Mouse (Mus musculus): ENCODE data around the gene Jarid2. TPM values are rescaled to one million over a fixed set of nuclear protein-coding genes. Genes with fewer than 3 reads are reported as not detected.

Jarid2 gene
- total RNA-seq, 4 experiments from 2014 or later: 26.2 to 32.8 (median 31.4) TPM

DNA sequence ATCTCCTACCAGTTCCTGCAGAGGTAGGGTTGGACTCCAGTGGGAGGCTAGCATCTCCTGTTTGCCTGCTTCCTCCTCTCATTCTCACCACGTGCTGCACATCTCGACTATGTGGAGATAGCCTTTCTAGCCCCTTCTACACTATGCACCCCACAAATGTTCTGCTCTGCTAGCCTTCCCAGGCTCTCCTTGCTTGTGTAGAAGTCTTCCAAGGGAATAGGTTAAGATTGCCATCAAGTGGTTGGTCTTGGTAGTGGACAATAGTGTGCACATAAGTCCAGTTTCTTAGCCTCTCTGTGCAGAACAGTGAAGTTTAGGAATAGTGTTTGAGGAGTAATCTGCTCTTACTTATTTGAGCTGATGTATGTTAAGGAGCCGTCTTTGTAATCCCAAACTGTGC, 104.1 kb downstream of the Jarid2 start:
- DNase-seq (ENCODE audit: low spot score in 2 of 2): peak in 1 of 2 experiments; percentile 19

DNA sequence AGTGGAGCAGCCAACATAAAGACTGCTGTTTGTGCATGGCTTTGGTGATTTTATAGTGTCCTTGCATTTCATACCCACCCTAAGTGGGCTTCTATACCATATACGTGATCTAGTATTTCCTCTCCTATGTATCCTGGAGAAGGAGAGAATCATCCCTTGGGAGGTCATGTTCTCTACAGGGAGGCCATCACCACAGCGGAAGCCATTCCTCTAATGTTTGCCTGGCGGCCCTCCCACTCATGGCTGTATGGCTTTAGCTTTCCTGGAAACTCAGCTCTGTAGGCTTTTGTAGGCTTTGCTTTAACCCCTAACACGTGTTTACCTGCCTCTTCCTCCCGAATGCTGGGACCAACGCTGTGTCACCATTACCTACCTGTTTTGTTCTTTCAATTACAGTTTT, 108.2 kb downstream of the Jarid2 start:
- DNase-seq (ENCODE audit: low spot score in 2 of 2): no peak

DNA sequence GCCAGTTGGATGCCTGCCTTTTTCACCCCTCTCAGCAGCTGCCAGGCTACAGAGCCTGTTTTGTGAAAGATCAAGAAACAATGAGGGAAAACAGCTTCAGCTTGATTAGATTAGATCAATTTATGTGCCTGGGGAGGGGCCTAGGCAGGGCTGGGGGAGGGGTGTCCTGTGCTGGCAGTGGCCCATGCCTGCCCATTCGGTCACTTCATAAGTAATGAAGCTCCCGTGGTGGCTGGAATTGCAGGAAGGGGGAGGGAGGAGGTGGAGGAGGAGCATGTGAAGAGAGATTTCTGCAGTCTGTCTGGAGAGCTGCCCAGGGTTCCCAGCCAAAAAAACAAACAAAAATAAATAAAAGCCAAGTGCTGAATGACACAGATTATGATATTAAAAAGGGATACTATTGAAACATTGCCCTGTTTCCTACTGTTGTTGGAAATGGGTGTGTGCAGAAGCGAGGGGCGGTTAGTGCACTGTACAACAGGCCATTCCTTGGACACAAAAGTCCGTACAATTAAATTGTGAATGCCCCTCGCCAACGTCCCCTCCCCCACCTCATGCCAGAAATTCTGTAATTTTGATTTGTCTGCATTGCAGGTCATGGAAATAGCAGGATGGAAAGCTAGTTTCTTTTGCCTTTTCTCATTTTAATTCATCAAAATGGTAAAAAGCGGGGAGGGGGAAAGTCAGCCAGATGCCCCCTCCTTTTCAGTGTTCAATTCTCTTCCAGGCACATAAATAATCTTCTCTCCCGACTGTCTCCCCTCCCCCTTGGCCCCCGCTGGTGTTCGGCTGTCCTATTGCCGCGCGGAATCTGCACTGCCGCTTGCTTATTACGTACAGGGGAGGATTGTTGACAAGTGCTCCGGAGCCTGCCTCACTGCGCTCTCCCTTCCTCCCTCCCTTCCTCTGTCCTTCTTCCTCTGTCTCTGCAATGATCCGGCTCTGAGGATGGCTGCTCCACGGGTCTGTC, 110.9 kb downstream of the Jarid2 start:
- peak; percentile 72 to 74 for DNase-seq (ENCODE audit: low spot score in 2 of 2)

DNA sequence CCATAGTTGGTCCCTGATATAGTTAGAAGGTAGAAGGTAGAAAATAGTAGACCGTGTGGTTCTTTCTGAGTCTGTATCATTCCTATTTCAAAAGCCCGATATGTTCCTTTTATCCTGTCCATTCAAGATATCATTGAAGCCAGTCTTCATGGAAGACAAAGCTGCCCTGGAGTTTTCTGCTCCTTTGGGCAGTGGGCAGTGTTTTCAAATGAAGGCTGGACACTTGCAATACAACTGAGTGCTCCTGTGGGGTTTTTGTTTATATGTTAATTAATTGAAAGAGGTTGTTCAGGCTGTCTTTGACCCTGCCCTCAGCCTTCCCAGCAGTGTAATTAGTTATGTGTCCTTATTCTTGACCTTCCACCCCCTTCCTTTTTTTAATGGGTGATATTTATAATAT, 122.2 kb downstream of the Jarid2 start:
- no peak for DNase-seq (ENCODE audit: low spot score in 2 of 2)

DNA sequence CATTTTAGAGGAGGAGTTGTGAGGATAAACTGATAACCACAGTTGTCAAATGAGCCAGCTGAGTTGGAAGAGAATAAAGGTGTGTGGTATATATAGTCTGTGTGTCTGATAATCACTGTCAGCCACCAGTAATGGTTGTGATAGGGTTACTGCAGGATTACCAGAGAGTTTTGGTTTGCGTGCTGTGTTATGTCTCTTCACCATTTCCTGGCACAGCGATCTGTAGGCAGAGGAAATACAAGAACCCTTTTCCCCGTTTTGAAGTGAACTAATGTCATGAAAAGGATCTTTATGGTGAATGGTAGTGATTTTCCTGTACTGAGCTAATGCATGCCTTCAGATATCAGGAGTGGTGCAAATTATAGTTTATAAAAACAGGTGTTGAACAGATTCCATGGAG, 122.8 kb downstream of the Jarid2 start:
- DNase-seq (ENCODE audit: low spot score in 2 of 2): no peak

DNA sequence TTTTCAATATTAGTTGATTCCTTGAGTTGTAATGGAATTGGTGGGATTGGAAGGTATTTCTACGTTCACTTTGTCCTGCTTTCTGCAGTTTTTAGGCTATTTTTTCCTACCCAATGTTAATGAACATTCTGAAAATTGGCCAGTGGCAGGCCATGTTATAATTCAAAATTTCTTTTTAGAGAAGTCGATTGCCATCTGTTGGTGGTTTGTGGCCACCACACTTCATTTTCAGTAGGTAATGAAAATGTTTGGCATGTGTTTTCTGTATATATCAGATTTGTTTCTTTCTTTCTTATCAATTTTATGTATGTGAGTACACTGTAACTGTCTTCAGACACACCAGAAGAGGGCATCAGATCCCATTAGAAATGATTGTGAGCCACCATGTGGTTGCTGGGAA, 136.3 kb downstream of the Jarid2 start:
- no peak for DNase-seq (ENCODE audit: low spot score in 2 of 2)

DNA sequence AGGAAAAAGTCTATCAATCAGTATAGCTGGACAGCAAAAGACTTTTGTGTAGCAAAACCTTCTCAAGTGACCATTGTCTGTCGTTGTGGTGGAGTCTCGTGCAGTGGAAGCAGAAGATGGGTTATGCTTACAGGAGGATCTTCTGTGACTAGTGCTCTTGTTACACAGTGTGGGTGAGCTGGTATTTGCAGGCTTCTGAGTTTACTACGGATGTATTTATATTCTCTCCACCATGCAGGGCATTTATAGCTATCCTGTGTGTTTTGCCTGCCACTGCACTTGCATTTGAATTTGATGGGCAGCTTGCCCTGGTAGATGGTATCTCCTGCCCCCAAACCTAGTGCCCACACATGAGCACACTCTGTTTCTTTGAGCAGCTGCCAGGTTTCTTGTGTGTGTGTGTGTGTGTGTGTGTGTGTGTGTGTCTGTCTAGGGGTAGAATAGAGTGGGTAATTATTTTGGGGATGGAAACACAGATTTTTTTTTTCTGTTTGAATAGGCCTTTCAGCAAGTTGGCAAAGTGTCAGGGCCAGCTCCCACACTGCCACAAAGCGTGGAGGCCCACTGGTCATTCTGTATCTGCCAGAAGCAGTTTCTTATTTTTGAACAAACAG, 138.9 kb downstream of the Jarid2 start:
- DNase-seq (ENCODE audit: low spot score in 2 of 2): peak; percentile 30 to 46

DNA sequence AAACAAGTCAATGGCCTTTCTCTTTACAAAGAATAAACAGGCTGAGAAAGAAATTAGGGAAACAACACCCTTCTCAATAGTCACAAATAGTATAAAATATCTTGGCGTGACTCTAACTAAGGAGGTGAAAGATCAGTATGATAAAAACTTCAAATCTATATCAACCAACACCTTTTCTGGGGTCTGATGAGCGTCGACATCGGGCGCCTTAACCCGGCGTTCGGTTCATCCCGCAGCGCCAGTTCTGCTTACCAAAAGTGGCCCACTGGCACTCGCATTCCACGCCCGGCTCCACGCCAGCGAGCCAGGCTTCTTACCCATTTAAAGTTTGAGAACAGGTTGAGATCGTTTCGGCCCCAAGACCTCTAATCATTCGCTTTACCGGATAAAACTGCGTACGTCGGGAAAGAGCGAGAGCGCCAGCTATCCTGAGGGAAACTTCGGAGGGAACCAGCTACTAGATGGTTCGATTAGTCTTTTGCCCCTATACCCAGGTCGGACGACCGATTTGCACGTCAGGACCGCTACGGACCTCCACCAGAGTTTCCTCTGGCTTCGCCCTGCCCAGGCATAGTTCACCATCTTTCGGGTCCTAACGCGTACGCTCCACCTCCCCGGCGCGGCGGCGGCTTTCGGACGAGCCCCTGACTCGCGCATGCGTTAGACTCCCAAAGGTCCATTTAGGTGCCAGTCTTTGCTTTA, 140.3 kb downstream of the Jarid2 start:
- DNase-seq (ENCODE audit: low spot score in 2 of 2): peak; percentile 92 to 99

DNA sequence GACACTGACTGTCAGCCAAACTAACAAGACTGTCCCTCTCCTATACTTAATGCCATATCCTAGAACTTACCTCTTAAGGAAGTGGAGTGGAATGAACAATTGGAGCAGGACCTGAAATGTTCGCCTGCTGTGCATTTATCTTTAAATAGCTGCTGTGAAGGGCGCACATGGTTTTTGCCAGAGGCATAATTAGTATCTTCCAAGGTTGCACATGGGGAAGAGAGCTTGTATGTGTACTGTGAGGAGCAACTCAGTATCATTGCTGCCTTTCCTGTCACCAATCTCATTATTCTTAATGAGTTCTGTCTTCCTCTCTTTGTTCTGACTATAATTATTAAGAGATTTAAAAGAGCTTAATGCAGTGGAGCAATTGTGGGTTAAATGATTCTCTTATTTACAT, 147.5 kb downstream of the Jarid2 start:
- no peak for DNase-seq (ENCODE audit: low spot score in 2 of 2)

DNA sequence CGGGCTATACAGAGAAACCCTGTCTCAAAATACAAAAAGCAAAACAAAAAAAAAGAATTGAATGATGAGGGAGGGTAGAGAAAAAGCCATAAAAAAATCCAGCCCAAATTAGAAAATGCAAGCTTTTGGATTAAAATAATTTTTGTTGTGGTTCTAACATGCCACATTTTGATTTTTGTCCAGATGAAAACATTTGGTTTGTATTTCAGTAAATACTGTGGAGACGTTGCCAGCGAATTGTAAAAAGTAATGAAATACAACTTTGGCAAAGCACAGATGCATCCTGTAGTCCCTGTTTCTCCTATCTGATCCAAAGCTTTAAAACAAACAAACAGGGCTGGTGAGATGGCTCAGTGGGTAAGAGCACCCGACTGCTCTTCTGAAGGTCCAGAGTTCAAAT, 151.7 kb downstream of the Jarid2 start:
- no peak for DNase-seq (ENCODE audit: low spot score in 2 of 2)

DNA sequence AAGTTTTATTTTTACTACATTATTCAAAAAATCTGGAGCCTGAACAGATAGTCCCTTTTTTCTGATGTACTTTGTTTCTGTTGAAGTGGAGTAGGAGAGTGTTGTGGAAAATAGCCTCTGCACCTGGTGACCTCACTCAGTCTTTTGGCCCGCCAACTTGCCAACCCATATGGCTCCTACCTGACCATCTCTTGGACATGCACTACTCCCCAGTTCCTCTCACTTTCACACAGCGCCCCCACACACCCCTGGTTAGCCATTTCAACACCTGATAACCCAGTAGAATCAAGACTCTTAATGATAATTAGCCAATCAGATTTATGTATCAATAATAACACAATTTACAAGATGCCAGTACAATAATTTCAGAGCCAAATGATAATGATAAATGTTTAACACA, 156.9 kb downstream of the Jarid2 start:
- DNase-seq (ENCODE audit: low spot score in 2 of 2): no peak

DNA sequence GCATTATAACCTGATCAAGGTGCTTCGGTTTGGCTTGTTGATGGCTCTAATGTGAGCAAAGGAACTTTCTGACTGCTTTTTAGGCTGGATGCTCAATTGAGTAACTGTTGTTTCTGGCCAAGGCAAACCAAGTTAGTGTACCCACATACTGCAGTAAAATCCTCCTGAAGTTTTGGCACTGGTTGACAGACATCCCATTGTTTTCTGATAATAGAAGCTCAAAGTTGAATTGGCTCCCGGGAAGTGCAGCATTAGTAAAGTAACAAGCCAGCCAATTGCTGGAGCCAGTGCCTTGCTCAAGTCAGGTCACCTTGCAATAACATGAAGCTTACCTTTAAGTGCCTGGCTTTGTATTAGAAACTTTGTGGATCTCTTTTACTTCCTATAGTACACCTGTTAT, 161.3 kb downstream of the Jarid2 start:
- no peak for DNase-seq (ENCODE audit: low spot score in 2 of 2)

DNA sequence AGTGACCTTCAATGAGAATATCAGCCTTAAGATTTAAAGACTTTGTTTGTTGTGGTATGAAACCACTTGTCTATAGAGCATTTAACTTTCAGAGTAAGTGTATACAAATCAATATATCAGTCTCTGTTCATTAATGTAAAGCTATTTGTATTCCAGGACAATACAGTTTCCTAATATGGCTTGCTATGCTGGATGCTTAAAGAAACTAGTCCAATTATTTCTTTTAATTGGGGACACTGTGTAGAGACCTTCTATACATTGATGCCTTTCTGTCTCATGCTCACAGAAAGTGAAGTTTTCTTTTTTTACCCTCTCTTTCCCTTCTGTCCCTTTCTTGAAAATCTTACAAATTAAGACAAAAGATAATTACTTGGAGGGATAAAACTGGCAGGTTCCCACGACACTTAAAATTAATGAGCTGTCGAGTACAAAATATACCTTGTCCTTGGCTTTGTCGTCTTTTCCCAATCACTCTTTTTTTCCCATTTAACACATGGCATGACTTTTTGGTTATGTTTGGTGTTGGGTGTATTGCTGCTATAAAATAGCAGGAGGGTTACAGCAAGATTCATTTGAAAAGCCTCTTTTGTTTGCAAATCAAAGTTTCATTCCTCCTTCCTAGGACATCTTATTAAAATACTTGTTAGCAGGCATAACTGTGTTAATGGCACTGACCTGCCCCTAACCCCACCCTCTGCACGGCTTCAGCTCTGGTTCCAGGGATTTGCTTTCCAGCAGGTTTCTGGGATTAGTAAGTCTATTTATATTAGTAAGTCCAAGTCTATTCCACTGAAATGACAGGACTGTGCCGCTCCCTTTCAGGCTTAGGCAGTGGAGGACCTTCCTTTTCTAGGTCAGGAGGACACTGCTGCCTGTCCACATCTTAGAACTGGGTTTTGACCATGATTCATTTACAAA, 162.8 kb downstream of the Jarid2 start:
- DNase-seq (ENCODE audit: low spot score in 2 of 2): no peak

DNA sequence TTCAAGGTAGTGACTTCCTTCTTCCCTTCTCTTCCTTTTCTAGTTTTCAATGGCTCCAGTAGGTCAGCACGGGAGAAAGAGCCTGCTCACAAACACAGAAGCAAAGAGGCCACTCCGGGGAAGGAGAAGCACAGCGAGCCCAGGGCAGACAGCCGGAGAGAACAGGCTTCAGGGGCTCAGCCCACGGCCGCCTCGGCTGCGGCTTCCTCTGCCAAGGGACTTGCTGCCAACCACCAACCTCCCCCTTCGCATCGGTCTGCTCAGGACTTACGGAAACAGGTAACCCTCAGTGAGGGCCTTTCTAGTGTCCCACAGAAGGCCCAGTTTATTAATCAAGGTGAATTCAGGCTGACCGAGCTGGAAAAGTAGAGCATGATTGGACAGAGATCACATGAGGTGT, 166.9 kb downstream of the Jarid2 start:
- DNase-seq (ENCODE audit: low spot score in 2 of 2): no peak

DNA sequence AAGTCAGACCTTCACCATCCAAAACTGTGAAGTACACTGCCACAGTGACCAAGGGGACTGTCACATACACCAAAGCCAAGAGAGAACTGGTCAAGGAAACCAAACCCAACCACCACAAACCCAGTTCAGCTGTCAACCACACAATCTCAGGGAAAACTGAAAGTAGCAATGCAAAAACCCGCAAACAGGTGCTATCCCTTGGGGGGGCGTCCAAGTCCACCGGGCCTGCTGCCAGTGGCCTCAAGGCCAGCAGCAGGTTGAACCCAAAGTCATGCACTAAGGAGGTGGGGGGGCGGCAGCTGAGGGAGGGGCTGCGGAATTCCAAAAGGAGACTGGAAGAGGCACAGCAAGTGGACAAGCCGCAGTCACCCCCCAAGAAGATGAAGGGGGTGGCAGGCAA, 173.0 kb downstream of the Jarid2 start:
- DNase-seq (ENCODE audit: low spot score in 2 of 2): no peak

DNA sequence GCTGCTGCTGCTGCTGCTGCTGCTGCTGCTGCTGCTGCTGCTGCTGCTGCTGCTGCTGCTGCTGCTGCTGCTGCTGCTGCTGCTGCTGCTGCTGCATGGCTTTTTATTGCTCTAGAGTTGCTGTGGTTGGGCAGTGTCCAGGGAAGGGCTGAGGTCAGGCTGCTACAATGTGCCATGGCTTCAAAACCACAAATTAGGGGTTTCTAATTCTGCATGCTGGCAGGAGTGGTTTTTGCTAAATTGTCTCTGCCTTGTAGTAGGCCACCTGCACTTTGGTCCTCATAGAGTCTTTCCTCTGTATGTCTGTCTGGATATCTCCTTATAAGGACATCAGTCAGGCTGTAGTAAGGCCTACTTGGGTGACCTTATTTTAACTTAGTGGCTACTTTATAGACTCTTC, 174.1 kb downstream of the Jarid2 start:
- DNase-seq (ENCODE audit: low spot score in 2 of 2): no peak

DNA sequence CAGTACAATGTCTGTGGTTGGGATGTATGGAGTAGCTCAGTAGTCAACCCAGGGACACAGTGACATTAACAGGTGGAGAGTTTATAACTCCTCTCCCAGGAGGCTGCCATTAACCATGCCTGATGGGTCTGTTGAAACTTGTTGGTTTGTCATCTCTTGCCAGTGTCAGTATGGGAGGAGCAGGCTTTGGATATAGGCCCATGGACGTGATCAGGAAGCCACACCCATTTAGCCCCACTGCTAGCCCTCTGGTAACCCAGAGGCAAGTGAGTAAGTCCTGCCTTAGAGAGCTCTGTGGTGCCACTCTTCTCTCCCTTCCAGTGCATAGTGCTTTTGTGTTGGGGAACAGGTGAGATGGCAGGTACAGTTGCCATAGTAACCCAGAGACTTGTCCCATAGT, 175.0 kb downstream of the Jarid2 start:
- DNase-seq (ENCODE audit: low spot score in 2 of 2): no peak

DNA sequence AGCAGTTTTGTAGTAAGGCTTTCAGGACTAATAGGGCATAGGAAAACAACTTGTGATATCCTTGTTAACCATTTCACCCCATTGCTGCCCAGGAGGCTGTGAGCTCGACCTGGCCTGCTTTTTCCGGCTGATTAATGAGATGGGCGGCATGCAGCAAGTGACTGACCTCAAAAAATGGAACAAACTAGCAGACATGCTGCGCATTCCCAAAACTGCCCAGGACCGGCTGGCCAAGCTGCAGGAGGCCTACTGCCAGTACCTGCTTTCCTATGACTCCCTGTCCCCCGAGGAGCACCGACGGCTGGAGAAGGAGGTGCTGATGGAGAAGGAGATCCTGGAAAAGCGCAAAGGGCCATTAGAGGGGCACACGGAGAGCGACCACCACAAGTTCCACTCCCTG, 176.9 kb downstream of the Jarid2 start:
- DNase-seq (ENCODE audit: low spot score in 2 of 2): no peak

DNA sequence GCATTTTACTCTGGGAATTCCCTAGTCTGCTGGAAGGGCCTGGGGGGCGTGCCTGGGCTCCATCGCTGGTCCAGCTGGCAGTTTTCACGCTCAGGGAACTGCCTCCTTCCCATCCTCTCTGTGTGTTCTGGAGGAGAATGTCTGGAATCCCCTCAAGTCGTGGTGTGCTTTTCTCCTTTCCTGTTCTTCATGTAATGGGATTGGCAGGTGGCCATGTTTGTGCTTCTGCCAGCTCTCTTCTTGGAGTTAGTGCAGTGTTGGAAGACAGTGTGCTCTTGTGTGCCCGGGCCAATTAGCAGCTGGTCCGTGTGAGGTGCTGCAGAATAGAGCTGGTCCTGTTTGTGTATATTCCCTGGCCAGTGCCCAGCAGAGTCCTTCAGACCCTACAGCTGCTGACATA, 178.4 kb downstream of the Jarid2 start:
- peak; percentile 94 to 95 for DNase-seq (ENCODE audit: low spot score in 2 of 2)

DNA sequence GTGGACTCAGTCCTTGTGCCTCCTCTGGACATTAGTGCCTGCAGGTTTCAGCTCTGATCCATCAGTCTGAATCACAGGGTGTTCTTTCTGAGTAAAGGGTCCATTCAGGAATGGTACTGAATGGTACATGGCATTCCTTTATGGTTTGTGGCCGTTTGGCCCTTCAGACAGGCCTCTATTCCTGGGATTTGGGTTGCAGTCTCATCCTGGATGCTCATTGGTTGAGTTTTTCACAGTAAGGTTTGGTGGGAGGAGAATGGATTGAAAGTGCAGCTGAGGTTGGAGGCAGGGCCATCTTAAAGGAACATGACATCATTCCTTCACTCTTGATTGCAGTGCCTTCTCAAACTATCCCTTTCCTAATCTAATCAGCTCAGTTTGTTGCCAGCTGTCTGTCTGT, 179.5 kb downstream of the Jarid2 start:
- DNase-seq (ENCODE audit: low spot score in 2 of 2): no peak

DNA sequence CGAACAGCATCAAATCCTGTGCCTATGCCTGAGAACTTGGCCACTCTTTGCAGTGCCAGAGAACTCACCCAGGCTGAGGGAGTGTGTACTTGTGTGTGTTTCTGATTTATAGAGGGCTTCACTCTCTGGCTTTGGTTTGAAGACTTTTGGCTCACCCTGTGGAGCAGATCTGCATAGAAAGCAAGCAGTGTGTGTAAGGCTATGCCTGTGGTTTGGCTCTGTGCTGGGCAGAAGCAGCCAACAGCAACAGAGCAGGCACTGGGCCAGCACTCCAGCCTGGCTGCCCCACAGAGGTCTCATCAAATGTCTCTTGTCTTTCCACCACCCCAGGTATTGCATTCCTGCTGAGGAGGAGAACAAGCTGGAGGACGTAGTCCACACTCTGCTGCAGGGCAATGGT, 183.6 kb downstream of the Jarid2 start:
- DNase-seq (ENCODE audit: low spot score in 2 of 2): no peak

Data from layer of hippocampus, adult 8-10 months (tissue).